Mouse (Mus musculus) spleen, adult 2 months (tissue): Measurements from ENCODE around the gene Adamtsl5. TPM values are rescaled to one million over a fixed set of nuclear protein-coding genes. Genes with fewer than 3 reads are reported as not detected.

Source experiments
- DNase-seq, 2 experiments: peaks; one replicate each; pipeline versions ENCODE4 v3.0.0 to v3.0.0-alpha.2; 2012 to 2021; ENCODE audit warnings: low spot score in 2 of 2, low read depth in 1 of 2
- H3K27ac ChIP-seq: fragments of 200-500 bp; 2 replicates; pipeline ENCODE4 v1.5.1; 2012; ENCODE audit warnings: low read length, inconsistent platforms; ENCODE audit not compliant: insufficient read depth
- H3K27me3 ChIP-seq: fragments of 200-500 bp; 2 replicates; pipeline ENCODE4 v1.6.1; 2012; ENCODE audit warnings: mild to moderate bottlenecking, moderate library complexity, low read length, inconsistent platforms; ENCODE audit not compliant: control insufficient read depth, insufficient read depth
- H3K36me3 ChIP-seq: fragments of 200-500 bp; 2 replicates; pipeline ENCODE4 v1.6.1; 2012; ENCODE audit warnings: mild to moderate bottlenecking, low read length, inconsistent platforms; ENCODE audit not compliant: control insufficient read depth, insufficient read depth
- H3K4me1 ChIP-seq: fragments of 200-500 bp; 2 replicates; pipeline ENCODE4 v1.6.1; 2011; ENCODE audit warnings: inconsistent platforms; ENCODE audit not compliant: control insufficient read depth, insufficient read depth, insufficient read length
- H3K4me3 ChIP-seq: fragments of 200-500 bp; 2 replicates; pipeline ENCODE4 v1.5.1; 2011; ENCODE audit warnings: mild to moderate bottlenecking, inconsistent platforms; ENCODE audit not compliant: insufficient read depth, insufficient read length; ENCODE audit errors: extremely low read depth
- CTCF ChIP-seq: fragments of 200-500 bp; IDR thresholded peaks from 2 replicates; pipeline ENCODE4 v1.5.1; 2011; ENCODE audit warnings: mild to moderate bottlenecking, inconsistent platforms; ENCODE audit not compliant: insufficient read depth, insufficient read length, insufficient replicate concordance; ENCODE audit errors: extremely low read depth
- POLR2A ChIP-seq: fragments of 200-500 bp; IDR thresholded peaks from 2 replicates; pipeline ENCODE4 v1.6.1; 2011; ENCODE audit warnings: low read depth, low read length, inconsistent platforms
- WGBS: fragments of 180-500 bp; shearing (Covaris S2); methylation state at CpG from one replicate; pipeline ENCODE4 v1.1.7; 2018; 5-methylcytosine and 5-hydroxymethylcytosine counted together
- polyA plus RNA-seq: library from polyadenylated mRNA; depleted of rRNA; stranded (reverse); fragments of >200 nt; gene quantifications from 2 replicates; pipeline ENCODE4 v1.2.3, GENCODE M21; 2012

Gene Adamtsl5
- polyA plus RNA-seq, 1 experiment = 8.8 TPM

DNA sequence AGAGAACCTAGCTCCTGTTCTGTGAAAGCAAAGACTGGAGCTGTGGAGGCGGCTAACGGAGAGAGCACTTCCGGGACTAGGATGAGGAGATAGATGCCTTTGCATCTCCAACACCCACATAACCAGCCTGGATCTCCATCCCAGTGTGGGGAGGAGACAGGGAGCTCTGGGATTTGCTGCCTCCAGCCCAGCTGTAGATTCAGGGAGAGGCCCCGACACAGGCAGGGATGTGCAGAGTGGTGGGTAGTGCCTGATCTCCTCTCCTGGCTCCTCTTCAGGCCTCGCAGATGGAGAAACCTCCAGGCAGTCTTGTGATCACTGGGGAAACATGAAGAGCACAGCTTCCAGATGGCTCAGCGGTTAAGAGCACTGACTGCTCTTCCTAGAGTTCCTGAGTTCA lies 24.5 kb upstream of the Adamtsl5 start:
- H3K4me3 ChIP-seq = no peak overlapping the region
- H3K27me3 ChIP-seq = no peaks in the 10 kb centered on the region
- H3K4me1 ChIP-seq = no peaks in the 10 kb centered on the region
- no peak for DNase-seq
- no peaks in the 10 kb centered on the region for H3K36me3 ChIP-seq
- 91% methylated on average over 6 of the region's 6 CpGs for WGBS
- no peak for TF ChIP-seq POLR2A
- TF ChIP-seq CTCF = no peak
- no peak overlapping the region for H3K27ac ChIP-seq

DNA sequence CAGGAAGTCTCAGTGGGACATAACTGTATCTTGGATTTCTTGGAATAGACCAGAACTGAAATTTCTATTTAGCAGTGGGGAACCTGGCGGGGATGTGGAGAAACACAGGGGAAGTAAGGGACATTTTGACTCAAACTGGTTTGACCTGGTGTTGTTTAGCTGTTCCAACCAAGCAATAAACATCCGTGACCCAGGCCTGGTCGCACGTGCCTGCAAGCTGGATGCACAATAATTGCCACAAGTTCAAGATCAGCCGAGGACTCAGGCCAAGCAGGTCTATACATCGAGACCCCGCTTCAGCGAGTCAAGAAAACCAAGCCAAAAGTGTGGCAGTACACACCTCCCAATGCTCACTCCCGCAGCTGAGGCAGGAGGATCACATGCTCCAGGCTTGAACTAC lies 23.8 kb upstream of the Adamtsl5 start:
- H3K4me1 ChIP-seq = no peaks in the 10 kb centered on the region
- H3K36me3 ChIP-seq = no peaks in the 10 kb centered on the region
- 61% methylated on average over 9 of the region's 9 CpGs for WGBS
- H3K4me3 ChIP-seq = no peak overlapping the region
- TF ChIP-seq CTCF (no peak), POLR2A (no peak)
- H3K27me3 ChIP-seq = no peaks in the 10 kb centered on the region; the same call in 1 of the 2 replicates
- DNase-seq = no peak
- no peak overlapping the region for H3K27ac ChIP-seq

DNA sequence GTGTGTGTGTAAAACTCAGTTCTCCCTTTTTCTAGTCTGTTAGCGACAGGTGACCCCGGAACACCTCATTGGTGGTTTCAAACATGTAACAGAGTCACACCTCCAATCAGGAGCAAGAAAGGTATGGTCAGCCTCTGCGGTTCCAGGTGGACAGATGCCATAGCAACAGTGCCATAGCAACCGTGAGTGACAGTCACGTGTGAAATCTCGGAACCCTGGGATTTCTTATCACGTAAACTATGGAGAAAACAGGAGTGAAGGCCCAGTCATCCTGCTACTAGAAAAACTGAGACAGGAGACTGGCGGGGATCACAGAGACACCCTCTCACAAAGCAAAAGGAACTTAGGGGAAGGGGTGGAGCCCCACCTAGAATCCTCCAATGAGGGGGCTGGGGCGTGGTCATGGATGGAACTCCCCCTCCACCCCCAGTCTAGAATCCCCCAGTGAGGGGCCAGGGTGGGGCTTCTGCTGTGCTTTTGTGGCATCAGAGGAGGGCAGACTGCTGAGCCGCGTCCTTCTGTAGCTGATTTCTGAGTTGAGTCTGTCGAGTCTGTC lies 23.3 kb upstream of the Adamtsl5 start:
- Histone ChIP-seq H3K27ac (no peak overlapping the region), H3K36me3 (no peaks in the 10 kb centered on the region), H3K4me3 (peak overlapping the region; percentile 21; the same call in 1 of the 2 replicates), H3K4me1 (no peaks in the 10 kb centered on the region), H3K27me3 (no peaks in the 10 kb centered on the region; the same call in 1 of the 2 replicates)
- 6% methylated on average over 12 of the region's 12 CpGs for WGBS
- no peak for TF ChIP-seq POLR2A
- no peak for TF ChIP-seq CTCF
- peak; percentile 73 to 76 for DNase-seq

GRCm38 (mm10) chr10:80369995-80370747 lies 22.0 kb upstream of the Adamtsl5 start:
- Histone ChIP-seq H3K4me1 (no peaks in the 10 kb centered on the region), H3K27ac (no peak overlapping the region), H3K36me3 (no peaks in the 10 kb centered on the region), H3K4me3 (no peak overlapping the region), H3K27me3 (no peaks in the 10 kb centered on the region; the same call in 1 of the 2 replicates)
- TF ChIP-seq CTCF (peak; percentile 26; the same call in 1 of the 2 replicates), POLR2A (no peak)
- peak in 1 of 2 experiments; percentile 31 for DNase-seq
- WGBS = 77% methylated on average over 21 of the region's 21 CpGs

DNA sequence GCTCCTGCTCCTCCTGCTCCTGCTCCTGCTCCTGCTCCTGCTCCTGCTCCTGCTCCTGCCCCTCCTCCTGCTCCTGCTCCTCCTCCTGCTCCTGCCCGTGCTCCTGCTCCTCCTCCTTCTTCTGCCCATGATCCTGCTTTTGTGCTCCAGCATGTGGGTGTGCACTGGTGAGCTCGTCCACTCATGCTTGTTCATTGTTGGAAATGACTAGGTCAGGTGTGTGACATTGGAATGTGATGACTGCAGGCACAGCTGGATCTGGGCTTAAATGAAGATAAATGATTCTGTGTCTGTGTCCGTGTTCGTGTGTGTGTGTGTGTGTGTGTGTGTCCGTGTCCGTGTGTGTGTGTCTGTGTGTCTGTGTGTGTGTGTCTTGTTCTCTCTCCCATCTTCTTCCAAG lies 20.2 kb upstream of the Adamtsl5 start:
- H3K4me3 ChIP-seq = no peak overlapping the region
- H3K27me3 ChIP-seq = no peaks in the 10 kb centered on the region; the same call in 1 of the 2 replicates
- TF ChIP-seq CTCF (no peak), POLR2A (no peak)
- no peaks in the 10 kb centered on the region for H3K4me1 ChIP-seq
- H3K27ac ChIP-seq = no peak overlapping the region
- DNase-seq = no peak
- no peaks in the 10 kb centered on the region for H3K36me3 ChIP-seq
- 91% methylated on average over 6 of the region's 6 CpGs for WGBS

- no peak overlapping the region for H3K4me3 ChIP-seq
- TF ChIP-seq POLR2A (no peak), CTCF (no peak)
- H3K36me3 ChIP-seq = no peaks in the 10 kb centered on the region
- 60% methylated on average over 5 of the region's 5 CpGs for WGBS
- H3K27ac ChIP-seq = no peak overlapping the region
- no peak for DNase-seq
- no peaks in the 10 kb centered on the region; the same call in 1 of the 2 replicates for H3K27me3 ChIP-seq
- H3K4me1 ChIP-seq = no peaks in the 10 kb centered on the region
Observed at GRCm38 (mm10) chr10:80367954-80368353, 19.7 kb upstream of the Adamtsl5 start.

GRCm38 (mm10) chr10:80365736-80366135 lies 17.5 kb upstream of the Adamtsl5 start:
- Histone ChIP-seq H3K27ac (no peak overlapping the region), H3K36me3 (no peaks in the 10 kb centered on the region), H3K4me1 (no peaks in the 10 kb centered on the region), H3K4me3 (no peak overlapping the region), H3K27me3 (no peaks in the 10 kb centered on the region; the same call in 1 of the 2 replicates)
- DNase-seq = no peak
- no peak for TF ChIP-seq POLR2A
- no peak for TF ChIP-seq CTCF
- 68% methylated on average over 6 of the region's 6 CpGs for WGBS
